Mouse (Mus musculus) ES-E14 (cell line): ENCODE data around the gene Nmrk1.

Source experiments
- CHD2 ChIP-seq: IDR thresholded peaks from 2 replicates; pipeline ENCODE4 v1.6.1; 2014; ENCODE audit warnings: mild to moderate bottlenecking, low read depth, low read length, inconsistent platforms
- HCFC1 ChIP-seq: IDR thresholded peaks from 2 replicates; pipeline ENCODE4 v1.6.1; 2012; ENCODE audit warnings: low read length, inconsistent platforms, borderline replicate concordance; ENCODE audit not compliant: insufficient read depth
- ZC3H11A ChIP-seq: IDR thresholded peaks from 2 replicates; pipeline ENCODE4 v1.6.1; 2012; ENCODE audit warnings: low read depth, mild to moderate bottlenecking, inconsistent platforms, low read length, borderline replicate concordance
- ZNF384 ChIP-seq: IDR thresholded peaks from 2 replicates; pipeline ENCODE4 v1.6.1; 2012; ENCODE audit warnings: low read depth, low read length, inconsistent platforms

- no peak for TF ChIP-seq CHD2
- no peak for TF ChIP-seq ZC3H11A
- TF ChIP-seq HCFC1 = no peak
- TF ChIP-seq ZNF384 = no peak
Observed at GRCm38 (mm10) chr19:18637954-18638353, 6.2 kb downstream of the Nmrk1 start.
